Mouse (Mus musculus): ENCODE measurements around the gene Nfic.

DNA sequence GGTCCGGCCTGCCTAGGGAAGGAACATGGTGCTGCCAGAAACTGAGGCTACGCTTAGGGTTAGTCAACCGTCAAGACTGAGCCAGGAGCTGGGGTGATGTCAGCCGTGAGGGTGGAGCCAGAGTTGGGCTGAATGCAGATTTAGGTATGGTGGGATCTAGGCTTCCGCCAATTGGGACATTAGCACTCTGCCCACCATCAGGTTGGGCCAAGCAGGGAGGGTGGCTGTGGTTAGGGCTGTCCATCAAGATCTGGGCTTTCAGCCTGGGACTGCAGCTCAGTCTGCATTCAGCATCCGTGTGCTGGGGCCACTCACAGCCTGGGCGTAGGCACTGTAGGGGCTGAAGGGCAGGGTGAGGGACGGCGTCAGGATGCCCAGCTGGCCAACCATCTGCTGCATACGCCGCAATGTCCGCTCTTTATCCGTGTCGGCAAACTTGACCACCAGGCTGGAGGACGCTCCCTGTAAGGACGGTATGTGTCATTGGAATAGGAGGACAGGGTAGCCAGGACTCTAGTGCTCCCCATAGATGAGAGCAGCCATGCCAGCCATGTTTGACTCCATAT is 12.3 kb upstream of the Nfic start:
- no peak for TF ChIP-seq CTCF (IDR thresholded peaks at IDR 0.05 in 2 of 3, conservative IDR thresholded peaks at IDR 0.05 in 1 of 3; ENCODE audit: control insufficient read depth in 1 of 3, insufficient read depth in 1 of 3, low read depth in 2 of 3, low read length in 3 of 3, poor library complexity in 1 of 3, severe bottlenecking in 1 of 3)
- TF ChIP-seq ZMIZ1 (IDR thresholded peaks at IDR 0.05; ENCODE audit: low read depth, low read length) = no peak
- TF ChIP-seq POLR2A (IDR thresholded peaks at IDR 0.05; ENCODE audit: control insufficient read depth in 1 of 2, insufficient read depth in 1 of 2, low read depth in 1 of 2, low read length in 2 of 2, poor library complexity in 1 of 2) = no peak
- no peak for TF ChIP-seq USF1 (IDR thresholded peaks at IDR 0.05; ENCODE audit: low read depth, low read length)
- no peak for TF ChIP-seq MEF2A (IDR thresholded peaks at IDR 0.05; ENCODE audit: extremely low read depth, insufficient replicate concordance, low read depth, low read length, poor library complexity, severe bottlenecking)
- no peak for TF ChIP-seq MXI1 (IDR thresholded peaks at IDR 0.05; ENCODE audit: low read depth, low read length)
- TF ChIP-seq ZKSCAN1 (IDR thresholded peaks at IDR 0.05; ENCODE audit: low read depth, low read length) = no peak
- no peak for TF ChIP-seq CHD2 (IDR thresholded peaks at IDR 0.05; ENCODE audit: low read length)
- no peak for TF ChIP-seq RAD21 (IDR thresholded peaks at IDR 0.05; ENCODE audit: low read depth, low read length)
- no peak for TF ChIP-seq ETS1 (IDR thresholded peaks at IDR 0.05; ENCODE audit: low read depth, low read length)
- no peak for TF ChIP-seq BHLHE40 (IDR thresholded peaks at IDR 0.05; ENCODE audit: borderline replicate concordance, low read depth, low read length)
- TF ChIP-seq ZC3H11A (IDR thresholded peaks at IDR 0.05; ENCODE audit: low read depth, low read length) = no peak

Data from MEL (cell line).